Mouse (Mus musculus) spleen, adult 2 months (tissue): ENCODE results near the gene Maml1.

Experiments
- CTCF ChIP-seq: fragments of 200-500 bp; IDR thresholded peaks from 2 replicates; pipeline ENCODE4 v1.5.1; 2011; ENCODE audit warnings: mild to moderate bottlenecking, inconsistent platforms; ENCODE audit not compliant: insufficient read depth, insufficient read length, insufficient replicate concordance; ENCODE audit errors: extremely low read depth
- POLR2A ChIP-seq: fragments of 200-500 bp; IDR thresholded peaks from 2 replicates; pipeline ENCODE4 v1.6.1; 2011; ENCODE audit warnings: low read depth, low read length, inconsistent platforms

DNA sequence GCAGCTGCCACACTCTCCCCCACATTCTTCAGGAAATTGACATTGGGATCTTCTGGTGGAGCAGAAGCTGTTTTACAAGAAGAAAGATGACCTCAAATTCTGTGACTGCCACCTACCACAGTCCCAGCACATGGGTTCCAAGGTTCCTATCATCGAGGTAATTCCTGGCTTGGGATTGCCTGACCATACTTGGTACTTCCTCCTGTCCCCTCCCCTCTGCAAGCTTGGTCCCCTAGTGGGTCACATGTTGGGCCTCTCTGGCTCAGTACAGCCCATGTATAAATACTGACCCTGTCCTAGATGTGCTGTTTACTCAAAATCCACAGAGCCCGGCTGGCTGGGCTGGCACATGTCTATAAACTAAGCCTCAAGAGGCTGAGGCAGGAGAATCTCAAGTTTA, 86.1 kb downstream of the Maml1 start:
- TF ChIP-seq POLR2A (no peak), CTCF (no peak)
